Mouse (Mus musculus) A20 (cell line): ENCODE measurements around the gene Wnt7a.
A peak's percentile ranks its signal among the peaks of the same experiment; 100 is the strongest.

Source experiments
- DNase-seq: peaks from one replicate; pipeline ENCODE4 v3.0.0-alpha.2; 2011; ENCODE audit warnings: low read depth, low spot score

Wnt7a gene

DNA sequence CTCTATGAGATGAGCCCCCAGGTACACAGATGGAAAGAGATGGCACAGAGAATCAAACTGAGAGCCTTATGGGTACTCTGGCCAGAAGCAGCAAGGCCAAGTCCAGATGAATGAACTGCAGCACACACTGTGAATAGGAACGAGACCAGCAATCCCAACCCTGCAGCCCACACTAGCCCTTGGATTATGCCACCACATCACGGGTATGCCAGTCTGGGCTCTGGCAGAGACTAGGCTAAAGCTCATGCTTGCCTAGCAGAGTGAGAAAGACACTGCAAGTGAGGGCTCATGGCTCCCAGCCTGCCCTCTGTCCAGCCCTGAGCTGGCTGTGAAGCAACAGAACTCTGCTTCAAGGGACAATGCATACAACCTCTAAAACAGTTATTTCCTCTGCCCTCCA is 26.7 kb downstream of the Wnt7a start:
- DNase-seq = no peak

DNA sequence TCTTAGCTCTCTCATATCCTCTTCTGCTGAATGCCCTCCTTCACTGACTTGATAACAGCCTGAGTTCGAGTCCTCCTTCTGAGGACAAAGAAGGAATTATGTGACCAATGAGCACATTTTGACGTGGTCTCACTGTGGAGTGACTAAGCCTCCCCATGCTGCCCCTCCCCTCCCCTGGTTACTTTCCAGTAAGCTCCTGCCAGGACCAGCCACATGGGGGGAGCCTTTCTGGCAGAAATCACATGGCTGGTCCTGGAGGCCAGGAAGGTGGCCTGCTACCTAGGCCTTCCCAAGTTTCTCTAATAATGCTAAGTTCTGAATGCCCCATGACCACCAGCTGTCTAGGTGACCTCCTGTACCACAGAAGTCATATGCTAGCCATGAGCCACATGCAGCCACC is 27.3 kb downstream of the Wnt7a start:
- no peak for DNase-seq

DNA sequence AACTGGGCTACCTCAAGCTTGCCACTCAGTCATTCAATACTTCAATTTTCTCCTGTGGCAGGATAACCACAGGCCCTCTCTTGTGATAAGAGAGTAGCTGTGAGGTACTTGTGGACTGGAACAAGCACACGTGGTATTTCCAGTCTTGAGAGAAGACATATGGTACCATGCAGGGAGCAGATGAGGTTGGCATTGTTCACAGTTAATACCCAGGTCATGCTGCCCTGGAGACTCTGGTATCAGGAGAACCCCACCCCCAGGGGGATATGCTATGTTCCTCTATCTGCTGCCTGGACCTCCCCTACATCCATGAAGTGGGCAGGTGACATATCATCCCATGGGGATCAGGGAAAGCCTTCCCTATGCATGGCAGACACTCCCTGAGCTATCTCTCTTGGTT is 27.9 kb downstream of the Wnt7a start:
- DNase-seq = no peak

DNA sequence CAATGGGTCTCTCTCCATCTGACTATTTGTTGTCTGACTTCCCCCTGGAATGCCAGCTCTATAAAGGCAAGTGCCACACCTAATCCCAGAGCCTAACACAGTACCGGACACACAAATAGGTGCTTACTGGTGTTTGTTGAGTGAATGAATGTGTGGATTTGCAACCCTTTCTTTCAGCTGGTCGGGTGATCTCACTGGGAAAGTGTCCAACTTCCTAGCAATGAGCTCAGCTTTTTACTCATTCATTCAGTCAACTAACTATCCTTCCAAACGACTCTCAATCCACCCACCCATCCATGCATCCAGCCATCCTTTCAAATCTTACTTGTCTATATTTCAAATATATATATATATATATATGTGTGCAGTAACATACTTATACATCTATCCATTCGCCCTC is 31.3 kb downstream of the Wnt7a start:
- DNase-seq = no peak

DNA sequence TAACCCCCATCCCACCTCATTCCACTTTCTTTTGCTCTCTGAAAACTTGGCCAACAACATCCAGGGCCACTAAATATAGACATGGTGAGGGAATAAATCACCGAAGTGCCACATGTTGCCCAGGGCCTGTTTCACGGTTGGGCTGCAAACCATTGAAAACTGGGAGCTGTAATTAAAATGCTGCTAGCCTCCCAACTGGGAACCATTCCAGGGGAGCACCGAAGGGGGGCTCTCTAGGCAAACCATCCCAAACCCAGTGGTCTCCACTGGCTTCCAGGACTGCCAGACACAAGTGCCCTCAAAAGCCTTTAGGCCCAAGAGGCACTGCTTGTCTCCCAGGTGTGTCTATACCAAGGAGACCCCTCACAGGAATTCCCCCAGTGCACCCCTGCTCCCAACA is 31.9 kb downstream of the Wnt7a start:
- no peak for DNase-seq

DNA sequence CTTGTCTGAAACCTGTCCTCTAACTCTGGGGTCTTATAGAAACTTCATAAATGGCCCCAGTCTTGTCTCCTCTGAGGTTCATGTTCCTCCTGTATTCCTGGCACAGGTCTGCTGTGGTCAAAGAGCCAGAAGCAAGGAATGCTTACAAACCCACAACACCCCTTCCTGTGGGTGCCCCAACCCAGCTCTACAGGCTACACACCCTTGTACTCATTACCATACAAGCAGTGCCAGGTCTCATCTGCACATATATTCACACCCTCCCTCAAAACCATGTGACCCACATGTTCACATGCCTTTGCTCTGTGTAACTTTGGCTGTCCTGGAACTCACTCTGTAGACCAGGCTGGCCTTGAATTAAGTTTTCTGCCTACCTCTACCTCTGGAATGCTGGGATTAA is 38.2 kb downstream of the Wnt7a start:
- no peak for DNase-seq

DNA sequence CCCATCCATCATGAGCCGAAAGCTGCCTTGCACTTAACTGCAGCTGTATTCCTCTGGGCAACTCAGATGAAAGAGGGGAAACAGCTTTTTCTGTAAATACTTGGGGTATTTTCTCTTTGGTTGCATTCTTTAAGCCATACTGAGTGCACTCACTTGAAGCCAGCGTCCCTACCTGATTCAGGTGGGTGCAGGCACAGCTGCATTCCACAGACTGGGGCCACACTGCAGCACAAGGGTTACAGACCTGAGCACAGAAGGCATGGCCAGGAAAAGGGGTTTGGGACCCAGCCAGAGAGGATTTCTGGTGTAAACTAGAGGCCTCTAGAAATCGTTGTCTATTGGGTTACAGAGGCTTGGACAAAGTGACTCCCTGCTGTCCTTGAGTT is 38.6 kb downstream of the Wnt7a start:
- DNase-seq = no peak

DNA sequence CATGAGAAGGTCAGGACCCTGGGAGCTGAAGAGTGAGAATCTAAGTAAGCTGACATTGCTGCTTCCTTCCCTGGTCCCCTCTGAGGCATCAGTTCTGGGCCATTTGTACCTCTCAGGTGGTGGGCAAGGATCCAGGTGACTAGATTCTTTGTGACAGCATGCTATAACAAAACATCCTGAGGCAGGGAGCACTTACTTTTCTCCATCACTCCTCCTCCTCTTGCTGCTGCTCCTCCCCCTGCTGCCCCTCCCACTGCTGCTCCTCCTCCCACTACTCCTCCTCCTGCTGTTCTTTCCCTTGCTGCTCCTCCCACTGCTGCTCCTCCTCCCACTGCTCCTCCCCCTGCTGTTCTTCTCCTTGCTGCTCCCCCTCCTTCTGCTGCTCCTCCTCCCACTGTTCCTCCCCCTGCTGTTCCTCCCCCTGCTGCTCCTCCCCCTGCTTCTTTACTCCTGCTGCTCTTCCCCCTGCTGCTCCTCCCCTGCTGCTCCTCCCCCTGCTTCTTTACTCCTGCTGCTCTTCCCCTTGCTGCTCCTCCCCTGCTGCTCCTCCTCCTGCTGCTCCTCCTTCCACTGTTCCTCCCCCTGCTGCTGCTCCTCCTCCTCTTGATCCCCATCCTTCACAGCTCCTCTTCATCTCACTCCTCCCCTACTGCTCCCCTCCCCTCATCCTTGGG is 39.1 kb downstream of the Wnt7a start:
- DNase-seq = no peak

DNA sequence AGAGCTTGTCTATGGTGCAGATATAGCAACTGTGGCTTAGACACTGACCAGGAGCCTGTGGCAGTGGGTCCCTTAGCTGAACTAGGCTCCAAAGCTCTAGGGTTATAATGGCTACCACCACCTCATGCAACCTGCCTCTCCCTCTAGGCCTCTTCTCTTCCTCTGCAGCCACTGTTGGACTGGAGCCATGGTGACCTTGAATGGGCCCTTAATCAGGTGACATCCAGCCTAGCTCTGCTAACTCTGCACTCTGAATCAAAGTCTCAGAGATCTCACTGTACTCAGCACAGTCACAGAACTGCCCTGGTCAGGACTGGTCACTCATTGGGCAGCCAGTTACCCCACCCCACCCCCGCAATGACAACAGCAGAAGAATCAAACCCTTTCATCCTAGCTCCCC is 44.4 kb downstream of the Wnt7a start:
- DNase-seq = no peak

DNA sequence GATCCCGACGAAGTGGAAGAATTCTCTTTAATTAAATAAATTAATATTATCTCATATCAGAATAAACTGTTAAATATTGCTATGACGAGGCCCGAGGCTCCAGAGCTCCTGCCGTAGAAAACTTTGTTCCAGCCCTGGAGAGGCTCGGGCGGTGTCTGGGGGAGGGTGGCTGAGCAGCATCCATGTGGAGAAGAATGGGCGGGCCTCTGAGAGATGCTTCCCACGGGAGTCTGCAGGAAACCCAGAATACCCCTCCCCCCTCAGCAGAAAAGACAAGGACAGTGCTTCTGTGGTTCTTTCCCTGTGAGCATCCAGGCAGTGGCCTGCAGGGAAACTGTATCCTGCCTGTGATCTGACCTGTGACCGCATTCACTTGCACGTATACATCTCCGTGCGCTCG is 45.7 kb downstream of the Wnt7a start:
- DNase-seq = no peak

DNA sequence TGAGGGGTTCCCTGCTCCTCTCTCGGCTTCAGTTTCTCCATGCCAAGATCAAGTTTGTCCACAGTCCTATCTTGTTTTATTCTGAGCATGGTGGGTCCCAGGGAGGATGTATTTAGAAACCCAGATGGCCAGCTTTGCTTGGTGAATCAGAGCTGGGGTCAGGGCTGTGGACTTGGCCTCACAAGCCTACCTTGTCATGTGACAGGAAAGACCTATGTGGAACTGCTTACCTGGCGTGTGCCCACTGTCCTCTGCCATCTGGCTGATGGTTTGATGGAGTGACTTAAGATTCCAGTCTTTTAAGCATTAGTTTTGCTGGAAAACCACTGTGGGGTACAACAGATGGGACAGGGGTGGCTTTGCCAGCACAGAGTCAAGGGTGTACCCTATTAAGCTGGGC is 48.4 kb downstream of the Wnt7a start:
- no peak for DNase-seq

DNA sequence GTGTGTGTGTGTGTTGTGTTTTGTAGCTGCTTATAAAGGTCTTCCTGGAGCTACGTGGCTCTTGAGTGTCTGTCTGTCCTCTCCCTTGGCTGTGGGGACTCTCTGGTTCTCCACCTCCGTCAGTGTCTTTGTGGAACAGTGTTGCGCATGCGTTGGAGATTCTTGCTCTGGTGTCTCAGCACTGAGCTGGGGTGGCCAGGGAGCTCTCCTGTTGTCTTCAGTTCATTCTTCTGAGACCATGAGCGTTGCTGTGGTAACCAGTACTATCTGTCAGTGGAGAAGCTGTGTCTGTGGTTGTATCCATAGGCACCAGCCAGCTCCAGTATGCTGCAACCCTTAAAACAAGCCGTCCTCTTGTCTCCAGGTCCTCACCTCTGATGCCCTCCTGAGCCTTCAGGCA is 50.2 kb downstream of the Wnt7a start:
- DNase-seq = no peak

DNA sequence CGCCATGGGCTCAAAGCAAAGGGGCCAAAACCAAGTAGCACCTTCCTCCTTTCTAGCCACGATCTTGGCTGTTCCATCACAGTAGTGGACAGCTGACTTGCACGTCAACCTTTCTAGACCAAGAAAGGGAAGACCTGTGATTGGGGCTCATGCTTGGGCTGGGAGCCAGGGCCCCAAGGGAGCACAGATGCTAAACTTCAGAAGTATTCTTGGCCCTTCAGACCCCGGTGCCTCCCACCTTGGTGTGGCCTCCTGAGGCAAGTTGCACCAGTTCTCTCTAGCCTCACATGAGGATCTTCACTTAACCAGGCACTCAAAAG is 50.8 kb downstream of the Wnt7a start:
- DNase-seq = no peak

DNA sequence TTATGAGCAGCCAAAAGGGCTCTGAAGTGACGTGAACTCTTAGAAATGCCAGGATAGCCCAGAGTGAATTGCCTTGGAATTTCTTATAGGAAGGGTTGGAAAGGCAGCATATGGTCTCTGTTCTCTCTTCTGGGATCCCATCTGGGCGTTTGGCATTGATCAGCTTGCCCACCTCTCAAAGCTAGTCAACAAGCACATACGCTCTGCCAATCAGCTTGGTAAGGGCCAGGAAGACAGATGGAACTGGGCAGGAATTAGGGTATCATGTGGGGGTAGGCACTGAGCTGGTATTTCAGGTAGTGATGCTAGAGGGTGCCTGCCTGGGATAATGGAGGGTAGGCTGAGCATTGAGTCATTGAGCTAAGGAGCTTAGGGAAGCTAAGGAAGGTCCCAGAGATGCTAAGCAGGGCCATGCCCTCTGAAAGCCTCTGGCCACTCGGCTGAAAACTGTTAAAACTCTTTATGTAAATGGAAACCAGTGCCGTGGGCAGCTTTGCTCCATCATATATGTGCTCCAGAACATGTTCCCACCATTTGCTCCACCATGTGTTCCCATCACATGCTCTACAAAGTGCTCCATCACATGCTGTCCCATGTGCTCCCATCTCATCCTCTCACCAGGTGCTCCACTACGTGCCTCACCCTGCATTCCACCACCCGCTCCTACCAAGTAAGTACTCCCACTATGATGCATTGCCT is 51.3 kb downstream of the Wnt7a start:
- DNase-seq = no peak

DNA sequence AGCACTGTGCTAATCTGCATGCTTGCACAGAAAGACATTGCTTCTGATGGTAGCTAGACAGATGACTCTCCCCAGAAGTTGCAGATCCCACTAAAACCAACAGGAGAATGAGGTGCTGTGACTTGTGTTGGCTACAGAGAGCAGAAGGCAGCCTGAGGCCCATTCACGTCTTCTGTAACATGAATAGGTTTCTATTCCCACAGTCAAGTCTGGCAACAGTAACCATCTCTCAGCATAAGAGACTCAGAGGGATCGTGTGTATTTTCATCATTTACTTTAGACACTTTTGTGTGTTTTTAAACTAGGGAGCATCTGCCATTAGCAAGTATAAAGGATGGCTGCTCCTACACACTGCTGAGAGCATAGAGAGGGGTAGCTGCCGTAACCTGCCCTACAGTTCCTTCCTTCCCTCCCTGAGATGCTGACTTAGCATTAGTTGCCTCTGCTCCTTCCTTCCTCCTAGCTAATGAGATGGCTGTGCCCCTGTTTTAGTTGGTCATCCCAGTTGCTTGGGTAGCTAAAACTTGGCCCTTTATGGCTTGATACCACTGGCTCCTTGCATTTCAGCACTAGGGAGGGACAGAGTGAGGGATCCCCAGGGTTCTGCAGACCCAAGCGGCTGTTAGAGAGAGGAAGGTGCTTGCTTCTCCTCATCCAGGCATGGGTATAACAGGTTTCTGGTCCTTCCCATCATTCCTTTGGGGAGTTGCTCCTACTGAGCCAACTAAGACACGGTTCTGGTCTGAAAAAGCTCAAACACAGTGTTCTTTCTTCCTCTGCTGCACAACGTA is 52.1 kb downstream of the Wnt7a start:
- no peak for DNase-seq

DNA sequence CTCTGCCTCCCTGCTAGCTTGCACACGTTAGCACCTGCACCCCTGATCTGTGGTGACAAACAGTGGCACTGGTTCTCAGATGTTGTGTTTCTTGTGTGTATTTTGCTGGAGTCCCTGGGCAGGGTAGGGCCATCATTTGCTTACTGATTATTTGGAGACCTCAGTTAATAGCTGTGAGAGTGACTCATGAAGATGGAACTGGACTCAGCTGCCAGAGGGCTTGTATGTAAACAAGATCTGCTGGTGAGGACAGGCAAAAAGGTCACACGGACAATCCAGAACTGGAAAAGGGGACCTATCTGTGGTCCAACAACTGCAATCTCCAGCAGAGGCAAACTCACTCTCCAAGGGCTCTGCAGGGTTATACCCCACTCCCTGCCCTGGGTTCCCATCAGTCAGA is 52.8 kb downstream of the Wnt7a start:
- DNase-seq = no peak

DNA sequence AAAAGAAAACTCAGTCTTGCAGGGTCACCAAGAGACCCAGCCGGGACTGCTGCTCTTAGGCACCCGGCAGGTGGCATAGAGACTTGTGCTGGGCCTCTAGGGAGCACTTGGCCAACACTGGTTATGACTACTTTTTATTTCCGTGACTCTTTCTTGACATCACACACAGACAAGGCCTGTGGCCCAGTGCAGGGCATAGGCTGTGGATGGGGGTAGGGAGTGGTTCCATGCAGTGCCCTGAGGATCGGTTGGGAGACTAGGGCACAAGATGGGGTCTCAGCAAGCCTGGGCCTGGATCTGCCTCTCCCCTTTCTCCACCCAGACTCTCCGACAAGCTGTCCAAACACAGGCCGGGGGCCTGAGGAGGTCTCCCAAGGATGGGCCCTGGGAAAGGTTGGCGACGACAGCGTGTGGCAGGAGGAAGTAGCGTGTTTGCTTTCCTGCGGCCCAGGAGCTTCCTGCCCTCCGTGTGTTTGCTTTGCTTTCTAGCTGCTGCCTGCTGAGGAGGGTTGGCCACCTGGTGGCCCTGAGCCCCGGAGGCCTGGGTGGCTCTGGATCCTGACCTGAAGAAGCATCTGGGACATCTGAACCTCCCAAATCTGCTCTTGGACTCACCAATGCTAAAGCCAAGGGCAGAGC is 53.8 kb downstream of the Wnt7a start:
- DNase-seq = no peak

DNA sequence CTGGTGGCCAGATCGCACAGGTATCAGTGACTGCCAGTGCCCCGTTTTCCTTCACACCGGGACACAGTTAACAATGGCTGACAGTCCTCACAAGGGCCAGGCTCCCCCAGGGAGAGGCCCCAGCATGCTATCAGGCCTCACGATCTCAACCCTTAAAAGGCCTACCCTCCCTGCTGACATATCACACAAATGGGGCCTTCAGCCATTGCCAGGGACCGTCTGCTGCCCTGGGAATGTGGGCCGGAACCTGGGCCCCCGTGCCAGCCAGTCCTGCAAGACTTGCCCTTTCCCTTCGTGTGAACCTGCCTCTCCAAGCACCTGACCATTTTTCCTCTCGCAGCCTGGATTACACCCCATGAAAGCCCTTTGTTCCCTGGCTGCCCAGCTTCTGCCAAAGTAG is 61.5 kb downstream of the Wnt7a start:
- DNase-seq = no peak

DNA sequence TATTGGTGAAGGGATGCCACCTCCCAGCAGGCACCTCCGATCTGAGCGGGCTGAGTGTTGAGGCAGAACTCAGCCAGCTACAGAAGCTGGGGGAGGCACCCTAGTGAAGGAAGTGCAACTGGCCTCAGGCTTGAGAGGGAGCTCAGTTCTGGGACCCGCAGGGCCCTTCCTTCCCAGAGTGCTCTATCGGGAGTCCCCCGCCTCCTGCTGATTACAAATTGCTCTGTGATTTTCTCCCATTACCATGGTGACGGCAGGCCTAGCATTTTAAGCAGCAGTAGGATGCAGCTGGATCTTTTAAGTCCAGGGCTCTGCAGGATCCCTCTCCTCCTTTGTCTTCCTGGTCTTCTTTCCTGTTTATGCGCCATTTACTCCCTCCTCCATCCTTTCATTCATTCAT is 63.4 kb downstream of the Wnt7a start:
- DNase-seq = peak; percentile 17

DNA sequence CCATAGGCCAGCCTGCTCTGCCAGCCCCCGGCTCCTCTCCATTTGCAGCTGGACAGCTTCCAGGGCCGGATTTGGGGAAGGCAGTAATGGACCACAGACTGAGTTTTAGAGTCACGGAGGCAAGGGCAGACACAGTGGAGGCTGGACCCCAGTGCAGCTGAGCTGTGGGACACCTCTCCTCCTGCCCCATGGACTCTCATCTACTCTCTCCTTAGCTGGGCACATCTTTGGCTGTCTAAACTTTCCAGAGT is 64.3 kb downstream of the Wnt7a start:
- DNase-seq = no peak

DNA sequence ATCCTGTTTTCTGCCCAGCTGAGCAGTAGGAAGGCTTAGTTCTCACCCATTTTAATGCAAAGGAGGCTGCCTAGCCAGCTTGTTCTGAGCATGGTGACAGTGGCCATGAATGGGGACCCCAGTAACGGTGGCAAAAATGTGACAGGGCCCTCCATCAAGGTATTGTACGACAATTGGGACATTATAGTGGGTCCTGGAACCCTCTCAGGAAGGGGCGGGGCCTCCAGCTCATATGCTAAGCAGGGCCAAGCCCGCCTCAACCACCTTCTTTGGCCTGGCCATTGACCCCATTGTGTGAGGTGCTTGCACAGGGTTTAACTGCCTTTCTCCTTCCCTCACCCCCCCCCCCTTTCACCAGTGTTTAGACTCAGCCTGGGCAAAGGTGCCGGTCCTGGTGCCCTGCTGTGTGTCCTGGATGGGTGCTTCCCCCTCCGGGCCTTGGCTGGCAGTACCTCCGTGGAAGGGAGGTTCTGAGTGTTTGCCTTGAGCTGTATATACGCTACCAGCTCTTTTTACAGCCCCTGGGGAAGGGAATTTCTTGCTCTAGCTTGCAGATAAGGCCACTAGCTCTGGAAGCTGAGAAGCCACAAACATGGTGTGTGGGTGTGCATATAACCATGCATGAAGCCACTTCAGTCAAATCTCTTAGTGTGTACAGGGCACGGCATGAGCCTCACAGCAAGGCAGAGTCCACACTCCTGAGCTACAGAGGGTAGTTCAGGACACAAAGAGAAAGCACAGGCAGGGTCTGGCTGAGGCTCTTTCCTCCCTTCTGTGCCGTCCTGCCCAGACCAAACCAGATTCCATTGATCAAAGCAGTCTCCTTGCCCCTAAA is 64.9 kb downstream of the Wnt7a start:
- DNase-seq = no peak

DNA sequence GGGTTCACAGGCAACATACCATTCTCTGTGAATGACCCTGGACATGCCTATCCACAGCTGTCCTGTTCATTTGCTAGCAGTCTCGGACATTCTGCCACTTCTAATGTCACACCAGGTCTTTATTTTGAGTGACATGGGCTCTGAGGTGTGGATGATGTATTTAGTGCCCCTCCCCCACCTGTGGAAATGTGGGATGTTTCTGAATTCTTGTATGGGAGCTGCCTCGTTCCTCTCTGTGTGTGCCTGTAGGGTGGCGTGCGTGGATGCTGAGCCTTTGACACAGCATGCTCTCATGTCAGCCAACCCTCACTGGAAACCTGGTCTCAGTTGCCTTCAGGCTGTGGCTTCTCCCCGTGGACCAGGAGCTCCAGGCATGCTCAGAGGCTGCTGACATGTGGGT is 66.1 kb downstream of the Wnt7a start:
- DNase-seq = no peak
